Mouse (Mus musculus): ENCODE measurements around the gene Srms. TPM values are rescaled to one million over a fixed set of nuclear protein-coding genes. Genes with fewer than 3 reads are reported as not detected.
"Not testable (repeated sequence)": the region's sequence is repeated elsewhere in the genome, so short reads cannot be mapped to it uniquely, and the experiment has no call there.

Gene Srms
- total RNA-seq, 2 experiments from 2014 or later, result 0.35 to 0.44 TPM

DNA sequence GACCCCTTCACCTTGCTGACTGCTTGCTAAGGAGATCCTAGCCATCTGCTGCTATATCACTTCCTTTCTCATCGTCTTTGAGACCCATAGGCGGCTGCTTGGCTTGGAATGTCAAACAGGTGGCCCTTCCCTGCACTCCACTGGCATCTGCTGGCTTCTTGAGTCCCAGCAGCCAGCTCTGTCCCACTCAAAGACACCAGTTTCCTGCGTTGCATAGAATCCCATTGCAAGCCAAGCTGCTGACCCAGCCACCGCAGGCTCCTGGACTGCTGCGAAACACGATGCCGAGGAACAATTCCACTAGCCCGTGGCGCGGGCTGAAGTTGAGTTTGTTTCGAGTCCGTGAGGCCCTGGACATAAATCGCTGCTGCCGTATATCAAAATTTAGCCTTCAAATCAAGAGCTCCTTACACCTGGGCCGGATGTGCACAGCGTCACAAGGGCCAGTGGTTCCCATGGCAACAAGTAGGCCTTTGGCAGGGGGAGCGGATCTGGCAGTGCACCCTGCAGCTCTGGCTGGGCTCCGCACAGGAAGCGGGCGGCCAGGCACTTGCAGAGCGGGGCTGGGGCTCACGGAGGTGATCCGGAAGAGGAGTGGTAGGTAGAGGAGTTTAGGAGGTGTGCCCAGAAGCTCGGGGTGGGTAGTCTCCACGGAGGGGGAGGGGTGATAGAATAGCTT, 6.7 kb upstream of the Srms start, which contains the start of gene Fndc11:
TSS of gene Fndc11 (plus strand) at position 476 of the 679 bp plus-strand sequence.
- DNase-seq, result peak; percentile 81 to 91

DNA sequence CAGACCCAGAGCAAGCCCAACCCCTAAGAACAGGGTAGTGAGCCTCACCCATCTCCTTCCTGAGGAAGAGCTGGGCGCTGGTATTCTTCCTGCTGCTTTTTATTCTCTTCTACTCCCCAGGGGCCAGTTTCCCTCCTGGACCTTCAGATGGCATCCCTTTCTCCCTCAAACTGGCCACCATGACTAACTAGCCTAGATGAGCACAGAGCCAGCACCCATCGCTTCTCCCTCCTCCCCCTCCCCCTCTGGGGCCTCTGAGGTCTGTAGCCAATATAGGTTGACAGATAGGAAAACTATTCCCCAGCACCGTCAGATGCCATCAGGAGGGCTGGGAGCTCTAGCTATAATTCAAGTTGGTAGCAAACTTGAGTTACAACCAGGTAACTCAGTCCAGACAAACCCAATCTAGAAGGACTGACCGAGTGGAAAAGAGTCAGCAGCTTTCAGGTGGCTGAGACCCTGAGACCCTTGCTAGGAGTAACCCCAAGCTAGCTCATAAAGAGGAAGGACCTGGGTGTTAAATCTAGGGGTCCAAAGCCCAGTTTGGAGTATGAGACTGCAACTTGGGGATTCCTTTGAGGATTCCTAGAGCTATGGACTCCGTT, 6.0 kb upstream of the Srms start:
- DNase-seq, result no peak

DNA sequence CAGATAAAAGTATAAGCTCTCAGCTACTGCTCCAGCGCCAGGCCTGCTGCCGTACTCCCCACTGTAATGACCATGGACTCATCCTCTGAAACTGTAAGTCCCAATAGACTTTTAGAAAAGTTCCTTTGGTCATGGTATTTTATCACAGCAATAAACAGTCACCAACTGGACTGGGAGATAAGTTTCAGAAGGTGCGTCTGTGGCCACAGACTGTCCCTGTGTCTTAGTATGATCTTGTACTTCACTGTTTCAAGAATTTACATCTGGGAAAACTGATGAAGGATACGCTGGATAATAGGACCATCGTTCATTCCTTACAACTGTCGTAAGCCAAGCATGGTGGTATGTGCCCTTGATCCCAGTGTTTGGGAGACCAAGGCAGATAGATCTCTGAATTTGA, 3.1 kb upstream of the Srms start:
- no peak for DNase-seq

DNA sequence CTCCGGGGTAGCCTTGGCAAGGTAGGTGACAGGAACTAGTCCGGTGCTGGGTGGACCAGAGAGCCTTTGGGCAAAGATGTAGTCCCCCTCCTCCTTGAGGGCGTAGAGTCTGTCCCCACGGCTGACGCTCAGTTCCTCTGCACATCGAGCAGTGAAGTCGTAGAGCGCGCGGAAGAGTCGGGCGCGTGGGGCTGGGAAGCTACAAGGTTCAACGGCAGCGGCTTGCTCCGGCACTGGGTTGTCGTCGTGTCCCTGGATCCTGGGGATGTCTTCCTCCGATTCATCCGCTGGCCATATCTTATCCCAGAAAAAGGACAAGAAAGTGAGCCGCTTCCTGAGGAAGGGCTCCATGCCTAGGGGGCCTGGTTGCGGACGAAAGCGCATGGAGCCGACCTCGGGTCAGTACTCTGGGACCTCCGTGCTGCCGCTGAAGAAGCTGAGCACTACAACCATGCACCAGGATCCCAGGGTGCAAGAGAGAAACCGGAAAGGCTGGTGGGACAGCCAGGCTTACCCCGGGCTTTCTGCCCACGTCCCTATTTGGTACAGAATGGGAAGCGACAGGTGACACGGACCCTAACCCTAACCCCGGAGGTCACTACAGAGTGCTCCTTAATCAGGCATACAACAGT, 480 bp downstream of the Srms start:
- DNase-seq, result peak in 1 of 2 experiments; percentile 36

DNA sequence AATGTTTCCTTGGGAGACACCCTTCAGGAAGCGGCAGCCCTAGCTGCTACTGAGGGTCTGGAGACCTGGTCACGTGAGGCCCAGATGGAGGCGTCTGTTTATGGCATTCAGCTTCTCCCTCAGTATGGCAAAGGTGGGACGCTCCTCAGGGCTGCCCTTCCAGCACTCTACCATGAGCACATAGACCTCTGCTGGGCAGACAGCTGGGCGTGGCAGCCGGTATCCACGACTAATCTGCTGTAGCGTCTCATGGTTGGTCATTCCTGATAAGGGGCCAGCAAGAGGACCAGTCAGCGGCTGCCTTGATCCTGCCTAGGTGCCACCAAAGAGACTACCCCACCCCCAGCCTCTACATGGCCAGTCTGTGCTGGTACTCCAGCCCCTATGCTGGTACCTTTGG, 6.9 kb downstream of the Srms start:
- DNase-seq, result no peak

DNA sequence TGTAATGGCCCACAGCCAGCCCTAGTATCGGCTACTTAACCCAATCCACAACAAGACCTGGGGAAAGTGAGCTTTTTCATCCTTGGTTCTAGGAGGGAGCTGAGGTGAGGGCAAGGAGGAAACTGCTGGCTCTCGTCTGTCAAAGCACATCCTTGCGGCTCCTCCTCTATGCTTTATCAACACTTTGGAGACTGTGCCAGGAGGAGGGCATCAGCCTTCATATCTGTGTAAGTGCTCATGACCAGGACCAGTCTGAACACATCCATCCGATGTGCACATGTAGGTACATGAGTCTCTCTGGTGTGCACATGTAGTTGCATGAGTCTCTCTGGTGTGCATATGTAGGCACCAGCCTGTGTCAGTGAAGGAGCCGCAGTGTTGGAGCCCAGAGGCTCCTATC, 7.3 kb downstream of the Srms start:
- DNase-seq, result no peak

DNA sequence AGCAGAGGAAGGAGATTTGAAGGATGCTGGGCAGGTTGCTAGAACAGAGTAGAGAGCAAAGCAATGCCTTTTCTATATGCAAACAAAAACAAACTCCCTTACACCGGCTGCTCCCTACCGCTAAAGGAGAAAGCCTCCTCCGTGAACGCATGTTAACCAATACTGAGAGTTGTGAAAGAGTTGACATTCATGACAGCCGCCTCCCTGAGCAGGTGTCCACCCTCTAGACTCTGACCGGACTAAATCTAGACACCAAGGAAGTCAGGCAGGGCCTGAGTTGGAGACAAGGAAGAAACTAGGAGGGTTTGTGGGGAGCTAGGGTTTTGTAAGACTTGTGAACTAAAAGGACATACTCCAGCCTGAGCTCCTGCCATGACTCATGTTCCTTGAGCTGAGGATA, 10.1 kb downstream of the Srms start:
- DNase-seq, result no peak

DNA sequence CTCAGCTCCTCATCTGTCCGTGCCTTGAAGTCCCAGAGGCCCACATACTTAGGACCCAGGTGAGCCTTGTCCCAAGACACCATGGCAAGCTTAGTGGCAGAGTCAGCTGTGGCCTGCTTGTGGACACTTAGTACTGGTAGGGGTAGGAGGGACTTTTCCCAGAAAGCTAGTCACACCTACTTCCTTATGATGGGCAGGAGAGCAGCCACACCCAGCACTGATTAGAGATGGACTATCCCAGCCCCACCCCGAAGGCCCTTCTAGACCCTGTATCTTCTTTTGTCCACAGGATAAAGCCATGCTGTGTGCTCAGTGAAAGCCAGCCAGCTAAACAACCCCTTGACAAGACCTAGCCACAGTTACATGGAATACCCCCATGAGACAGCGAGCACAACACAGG, 10.6 kb downstream of the Srms start, which contains the start of gene Ptk6:
TSS of gene Ptk6 (minus strand) at position 368 of the 400 bp plus-strand sequence.
- DNase-seq, result no peak

DNA sequence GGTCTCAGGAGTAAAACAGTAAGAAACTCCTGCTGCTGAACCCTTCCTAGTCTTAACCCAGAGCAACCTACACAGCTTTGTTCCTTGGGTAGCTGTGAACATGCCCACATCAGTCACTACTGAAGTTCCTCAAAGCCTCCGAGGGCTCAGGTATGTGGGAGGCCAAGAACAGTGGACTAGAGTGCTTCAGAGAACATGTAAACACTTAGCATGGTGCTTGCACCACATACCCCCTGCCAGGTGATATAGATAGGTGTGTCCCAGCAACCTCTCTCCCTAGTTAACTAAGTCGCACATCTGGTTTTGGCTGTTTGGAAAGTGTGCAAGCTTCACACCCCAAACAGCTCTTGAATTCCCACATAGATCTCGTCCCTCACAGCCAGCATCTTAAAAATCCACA, 11.4 kb downstream of the Srms start:
- no peak for DNase-seq

DNA sequence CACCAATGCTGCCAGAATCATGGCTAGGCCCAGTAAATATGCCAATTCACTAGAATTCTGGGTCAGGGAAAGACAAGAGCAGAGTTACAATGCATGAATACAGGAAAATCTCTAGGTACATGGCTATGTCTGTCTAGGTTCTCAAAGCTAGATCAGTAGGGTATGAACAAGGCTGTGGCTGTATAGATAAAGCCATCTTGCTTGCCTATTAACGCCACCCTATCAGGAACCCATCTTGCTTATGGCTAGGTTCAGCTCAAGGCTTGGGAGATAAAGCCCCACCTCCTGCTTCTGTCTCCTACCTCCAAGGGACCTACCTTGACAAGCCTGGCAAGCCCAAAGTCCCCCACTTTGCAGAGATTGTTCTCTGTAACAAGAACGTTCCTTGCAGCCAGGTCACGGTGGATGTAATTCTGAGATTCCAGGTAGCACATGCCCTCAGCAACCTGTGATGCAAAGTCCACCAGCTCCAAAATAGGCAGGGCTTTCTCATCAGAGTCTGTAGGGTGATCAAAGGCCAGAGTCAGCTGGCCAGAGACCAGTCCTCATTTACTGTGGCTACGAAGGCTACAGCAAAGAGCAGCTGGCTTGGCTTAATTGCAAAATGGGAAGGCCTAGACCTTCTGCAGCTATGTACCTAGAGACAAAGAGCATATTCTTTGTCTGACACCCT, 16.2 kb downstream of the Srms start:
- DNase-seq, result no peak

DNA sequence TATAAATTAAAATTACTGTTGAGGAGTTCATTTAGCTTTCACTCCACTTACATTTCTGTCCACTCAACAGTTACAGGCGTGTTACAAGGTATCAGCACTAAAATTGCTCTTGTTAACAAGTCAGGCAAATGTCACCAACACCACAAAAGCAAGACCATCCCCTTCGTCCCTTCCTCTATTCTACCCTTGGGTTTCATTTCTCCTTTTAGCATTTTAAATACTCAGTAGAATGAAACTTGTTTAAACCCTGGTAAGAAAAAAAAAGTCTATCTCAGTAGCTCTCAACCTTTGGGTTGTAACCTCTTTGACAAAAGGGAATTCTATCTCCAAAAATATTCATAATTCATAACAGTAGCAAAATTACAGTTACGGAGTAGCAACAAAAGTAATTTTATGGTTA, 19.9 kb downstream of the Srms start:
- no peak for DNase-seq

DNA sequence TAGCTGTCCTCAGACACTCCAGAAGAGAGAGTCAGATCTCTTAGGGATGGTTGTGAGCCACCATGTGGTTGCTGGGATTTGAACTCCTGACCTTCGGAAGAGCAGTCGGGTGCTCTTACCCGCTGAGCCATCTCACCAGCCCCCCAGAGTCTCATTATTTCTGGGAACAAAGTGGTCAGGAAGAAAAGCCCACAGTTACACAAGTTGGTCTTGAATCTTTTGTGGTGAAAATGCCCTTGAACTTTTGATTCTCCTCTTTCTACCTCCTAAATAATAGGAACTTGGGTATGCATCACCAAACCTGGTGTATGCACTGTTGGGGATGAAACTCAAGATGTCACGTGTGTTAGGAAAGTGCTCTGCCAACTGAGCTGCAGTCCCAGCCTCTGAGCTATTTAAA, 21.0 kb downstream of the Srms start:
- no peak for DNase-seq

DNA sequence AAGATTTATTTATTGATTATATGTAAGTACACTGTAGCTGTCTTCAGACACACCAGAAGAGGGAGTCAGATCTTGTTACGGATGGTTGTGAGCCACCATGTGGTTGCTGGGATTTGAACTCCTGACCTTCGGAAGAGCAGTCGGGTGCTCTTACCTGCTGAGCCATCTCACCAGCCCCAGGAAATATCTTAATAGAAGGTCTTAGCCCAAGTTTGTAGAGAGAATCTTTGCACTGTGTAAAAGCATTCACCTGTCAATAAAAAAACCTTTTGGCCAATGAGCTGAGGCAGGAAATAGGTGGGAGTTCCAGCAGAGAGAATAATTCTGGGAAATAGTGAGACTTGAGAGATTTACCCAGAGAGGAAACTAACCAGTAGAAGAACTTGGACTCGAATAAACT, 21.6 kb downstream of the Srms start:
- not testable (repeated sequence) for DNase-seq

DNA sequence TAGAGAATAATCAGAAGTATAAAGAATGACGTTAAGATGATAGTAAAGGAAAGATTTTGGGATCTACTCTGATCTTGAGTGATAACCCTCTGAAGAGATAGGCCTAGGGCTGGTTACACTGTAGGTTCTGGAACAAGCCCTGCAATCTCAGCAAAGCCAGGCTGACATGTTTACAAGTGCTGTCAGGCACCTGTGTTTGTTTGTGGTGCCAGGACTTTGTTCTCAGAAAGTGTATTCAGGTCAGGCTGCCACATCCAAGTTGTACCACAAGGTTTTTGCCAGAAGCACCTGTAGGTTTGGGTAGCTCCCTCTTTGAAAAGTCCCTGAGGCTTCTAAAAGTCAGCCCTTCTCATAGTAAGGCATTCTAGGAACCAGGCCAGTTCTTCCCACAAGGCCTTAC, 23.7 kb downstream of the Srms start:
- DNase-seq, result no peak

DNA sequence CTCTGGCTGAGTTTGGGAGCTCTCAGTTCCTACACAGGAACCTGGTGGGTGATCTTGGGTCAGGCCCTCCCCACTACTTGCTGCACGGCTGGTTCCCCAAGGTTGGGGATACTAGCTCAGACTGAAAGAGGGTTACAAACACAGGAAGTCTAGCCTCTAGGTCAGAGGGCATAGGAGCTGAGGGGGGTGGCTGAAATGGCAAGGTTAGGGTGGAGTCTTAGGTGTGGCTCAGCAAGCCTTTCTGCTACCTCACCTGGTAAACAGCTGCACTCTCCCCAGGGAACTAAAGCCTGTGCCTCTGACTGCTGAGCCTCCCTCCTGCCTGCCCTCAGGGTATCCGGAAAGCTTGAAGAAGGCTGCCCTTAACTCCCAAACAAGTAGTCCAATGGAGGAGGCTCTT, 24.3 kb downstream of the Srms start:
- peak; percentile 31 to 56 for DNase-seq

DNA sequence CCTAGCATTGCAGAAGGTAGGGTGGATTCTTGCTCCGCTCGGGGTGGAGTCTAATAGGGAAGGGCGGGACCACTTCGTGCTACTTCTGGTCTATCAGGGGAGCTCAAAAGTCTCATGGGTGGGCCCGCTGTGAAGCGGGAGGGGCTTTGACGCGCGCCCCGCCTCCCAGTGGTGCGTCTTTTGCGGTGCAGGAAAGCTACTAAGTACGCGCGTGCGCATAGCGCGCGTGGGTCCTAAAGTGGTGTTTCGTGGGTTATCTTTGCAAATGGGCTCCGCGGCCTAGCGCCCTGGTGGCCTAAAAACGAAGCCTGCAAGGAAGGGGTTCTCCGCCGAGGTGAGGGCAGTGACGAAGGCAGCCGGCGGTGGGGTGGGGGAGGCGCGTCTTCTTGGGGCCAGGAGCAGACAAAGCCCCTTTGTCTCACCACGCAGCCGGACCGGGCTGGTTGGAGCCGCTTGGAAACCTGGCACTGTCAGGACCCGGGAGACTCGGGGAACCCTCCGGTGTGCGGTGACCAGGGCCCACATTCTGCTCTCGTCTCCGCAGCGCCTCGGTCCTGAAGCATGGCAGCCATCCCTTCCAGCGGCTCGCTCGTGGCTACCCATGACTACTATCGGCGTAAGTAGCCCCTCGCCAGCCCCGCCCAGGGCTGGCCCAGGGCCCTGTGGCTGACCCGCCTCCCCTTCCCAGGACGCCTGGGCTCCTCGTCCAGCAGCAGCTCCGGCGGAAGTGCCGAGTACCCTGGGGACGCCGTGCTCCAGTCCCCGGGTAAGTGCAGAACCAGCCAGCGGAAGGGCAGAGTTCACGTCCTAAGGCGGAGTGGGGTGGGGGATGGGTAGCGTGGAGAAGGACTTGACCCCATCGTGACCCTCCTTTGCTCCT, 25.6 kb downstream of the Srms start, which contains the start of gene Ppdpf:
TSS of gene Ppdpf (plus strand) at position 127 of the 880 bp plus-strand sequence.
- DNase-seq, result peak; percentile 96 to 98

DNA sequence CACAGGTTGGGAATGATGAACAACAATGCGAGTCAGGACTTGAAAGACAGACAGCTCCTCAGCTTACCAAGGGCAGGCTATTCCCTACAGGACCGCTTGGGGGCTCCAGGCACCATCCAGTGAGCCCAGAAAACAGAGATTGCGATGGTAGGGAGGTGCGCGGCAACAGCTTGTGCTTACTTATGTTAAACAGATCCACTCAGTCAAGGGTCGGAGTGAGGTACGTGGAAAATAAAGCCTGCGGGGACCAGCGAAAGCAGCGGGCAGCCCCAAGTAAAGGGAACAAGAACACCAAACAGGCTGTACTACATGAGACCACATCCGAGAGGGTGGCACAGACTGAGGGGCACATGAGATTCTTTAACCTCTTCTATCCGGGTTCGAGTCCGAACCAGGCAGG, 26.4 kb downstream of the Srms start:
- peak; percentile 92 for DNase-seq

DNA sequence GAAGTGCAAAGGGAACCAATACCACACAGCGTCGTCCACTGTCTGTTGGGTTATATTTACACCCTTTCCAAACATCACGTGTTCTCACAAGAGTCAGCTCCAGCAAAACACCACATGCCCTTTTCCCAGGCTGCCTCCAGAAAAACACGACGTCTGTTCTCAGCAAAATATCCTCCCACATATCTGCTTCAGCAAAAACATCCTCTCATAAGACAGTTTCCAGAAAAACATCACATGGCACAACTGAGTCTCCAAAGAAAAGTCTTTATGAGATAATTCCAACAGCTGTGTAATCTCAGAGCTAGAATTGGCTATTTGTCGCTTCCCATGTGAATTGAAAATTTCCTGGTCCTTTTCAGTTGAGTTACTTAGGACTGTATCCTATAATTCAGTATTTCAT, 32.1 kb downstream of the Srms start:
- peak; percentile 44 to 60 for DNase-seq

DNA sequence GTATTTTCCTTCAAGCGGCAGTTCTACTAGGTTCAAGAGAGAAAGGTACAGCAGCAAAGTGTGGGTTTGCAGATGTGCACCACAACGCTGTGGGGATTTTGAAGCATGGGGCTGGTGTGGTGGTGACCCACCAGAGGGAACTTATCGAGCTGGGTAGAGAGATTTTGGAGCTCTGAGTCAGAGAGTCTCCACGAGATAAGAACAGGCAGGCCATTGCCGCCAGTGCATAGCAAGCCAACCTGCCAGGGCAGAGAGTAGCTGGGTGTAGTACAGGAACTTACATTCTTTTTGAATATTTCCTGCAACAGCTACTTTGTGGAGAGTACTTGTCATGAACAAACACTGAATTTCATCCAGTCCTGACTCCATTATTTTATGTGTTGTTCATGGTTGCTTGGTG, 34.5 kb downstream of the Srms start:
- no peak for DNase-seq

DNA sequence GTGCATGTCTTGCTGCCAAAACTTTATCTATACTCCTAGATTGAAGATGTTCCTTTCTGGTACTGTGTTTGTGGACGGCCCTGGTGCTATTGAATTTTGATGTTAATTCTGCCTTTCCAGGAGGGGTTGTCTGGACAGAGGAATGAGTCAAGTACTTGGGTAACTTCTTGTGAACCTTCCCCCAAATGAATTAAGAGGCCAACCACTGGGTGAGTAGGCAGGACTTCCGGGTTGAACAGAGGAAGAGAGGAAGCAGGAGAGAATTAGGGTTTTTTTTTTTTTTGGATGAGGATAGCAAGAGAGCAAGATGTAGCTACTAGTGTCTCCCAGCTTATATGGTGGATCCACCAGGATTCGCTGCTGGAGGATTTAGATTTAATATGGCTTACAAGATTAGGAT, 35.0 kb downstream of the Srms start:
- DNase-seq, result no peak

DNA sequence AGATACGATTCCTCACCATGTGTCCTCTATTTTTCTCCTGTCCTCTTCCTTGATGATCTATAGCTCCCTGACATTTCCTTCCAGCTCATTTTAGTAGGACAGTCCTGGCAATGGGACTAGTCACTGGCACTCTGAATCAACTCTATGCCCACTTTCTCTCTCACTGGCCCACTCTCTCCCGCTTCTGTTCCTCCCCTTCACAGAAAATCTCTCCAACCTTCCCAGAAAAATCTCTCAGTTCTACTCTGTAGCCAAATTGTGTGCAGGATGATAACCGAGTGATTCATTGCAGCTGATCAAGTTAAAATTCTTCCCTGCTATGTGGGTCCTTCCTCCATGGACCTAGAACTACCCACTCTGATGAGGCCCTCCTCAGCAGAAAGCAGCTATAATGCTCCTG, 38.3 kb downstream of the Srms start:
- no peak for DNase-seq

DNA sequence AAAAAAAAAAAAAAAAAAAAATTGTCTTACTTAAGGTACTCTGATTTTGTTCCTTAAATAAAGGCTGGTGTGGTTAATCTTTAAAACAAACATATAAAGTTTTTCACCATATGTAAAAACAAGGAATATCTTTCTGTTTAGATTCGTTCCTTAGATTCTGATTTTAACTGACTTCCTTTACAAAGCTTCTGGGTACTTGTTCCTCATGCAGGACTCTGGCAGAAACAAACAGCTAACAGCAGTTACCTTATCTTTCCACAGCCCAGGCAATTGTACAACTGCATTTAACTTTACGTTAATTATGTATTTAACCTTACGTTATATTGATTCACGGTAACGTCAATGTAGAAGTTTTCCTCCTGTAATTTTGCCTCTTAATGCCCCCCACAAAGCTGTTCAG, 46.5 kb downstream of the Srms start:
- DNase-seq, result no peak
